Mouse (Mus musculus) liver, embryonic 11.5 days (tissue): ENCODE results near the gene Krtap5-1. TPM values are rescaled to one million over a fixed set of nuclear protein-coding genes. Genes with fewer than 3 reads are reported as not detected.
"Not testable (repeated sequence)": the region's sequence is repeated elsewhere in the genome, so short reads cannot be mapped to it uniquely, and the experiment has no call there.

Experiments
- ATAC-seq: fragments of 200-750 bp; cut with Nextera tagmentation; replicated peaks from 2 replicates; pipeline ENCODE4 v1.8.0; 2017; ENCODE audit warnings: moderate number of reproducible peaks, mild to moderate bottlenecking, moderate TSS enrichment, moderate library complexity; ENCODE audit not compliant: low FRiP score
- DNase-seq: peaks from one replicate; pipeline ENCODE4 v3.0.0-alpha.2; 2017; ENCODE audit warnings: low spot score
- H3K27ac ChIP-seq: fragments of 300-500 bp; sonication (generic); 2 replicates; pipeline ENCODE4 v1.5.1; 2014; ENCODE audit warnings: mild to moderate bottlenecking, low read depth, low read length, control low read depth
- H3K27me3 ChIP-seq: fragments of 300-500 bp; sonication (generic); replicated peaks from 2 replicates; pipeline ENCODE4 v1.6.1; 2014; ENCODE audit warnings: low read length, mixed read lengths; ENCODE audit not compliant: control insufficient read depth, insufficient read depth
- H3K36me3 ChIP-seq: fragments of 300-500 bp; sonication (generic); 2 replicates; pipeline ENCODE4 v1.6.1; 2014; ENCODE audit warnings: mild to moderate bottlenecking, low read length, moderate library complexity, mixed read lengths; ENCODE audit not compliant: control insufficient read depth, insufficient read depth
- H3K4me1 ChIP-seq: fragments of 300-500 bp; sonication (generic); replicated peaks from 2 replicates; pipeline ENCODE4 v1.6.1; 2014; ENCODE audit warnings: low read length, mixed read lengths; ENCODE audit not compliant: control insufficient read depth, insufficient read depth
- H3K4me2 ChIP-seq: fragments of 300-500 bp; sonication (generic); 2 replicates; pipeline ENCODE4 v1.6.1; 2014; ENCODE audit warnings: mild to moderate bottlenecking, control low read depth, moderate library complexity
- H3K4me3 ChIP-seq: fragments of 300-500 bp; sonication (generic); 2 replicates; pipeline ENCODE4 v1.5.1; 2014; ENCODE audit warnings: low read depth, low read length, control low read depth
- H3K9ac ChIP-seq: fragments of 300-500 bp; sonication (generic); 2 replicates; pipeline ENCODE4 v1.6.1; 2014; ENCODE audit warnings: low read depth, low read length, control low read depth
- H3K9me3 ChIP-seq: fragments of 300-500 bp; sonication (generic); 2 replicates; pipeline ENCODE4 v1.6.1; 2016; ENCODE audit warnings: low read length, inconsistent platforms, mixed read lengths; ENCODE audit not compliant: control insufficient read depth
- WGBS: fragments of 180-500 bp; shearing (Covaris S2); extraction: QIAGEN DNeasy Blood & Tissue Kit; methylation state at CpG from one replicate; pipeline ENCODE4 v1.1.7; 2014; 5-methylcytosine and 5-hydroxymethylcytosine counted together
- polyA plus RNA-seq: library from polyadenylated mRNA; unstranded; fragments of >200 nt; fragmentation: Nextera tagmentation; extraction: Ambion mirVana; gene quantifications from 2 replicates; pipeline ENCODE4 v1.2.1, GENCODE M21; 2014

Krtap5-1 gene
- polyA plus RNA-seq, 1 experiment from 2014 or later, result not detected

DNA sequence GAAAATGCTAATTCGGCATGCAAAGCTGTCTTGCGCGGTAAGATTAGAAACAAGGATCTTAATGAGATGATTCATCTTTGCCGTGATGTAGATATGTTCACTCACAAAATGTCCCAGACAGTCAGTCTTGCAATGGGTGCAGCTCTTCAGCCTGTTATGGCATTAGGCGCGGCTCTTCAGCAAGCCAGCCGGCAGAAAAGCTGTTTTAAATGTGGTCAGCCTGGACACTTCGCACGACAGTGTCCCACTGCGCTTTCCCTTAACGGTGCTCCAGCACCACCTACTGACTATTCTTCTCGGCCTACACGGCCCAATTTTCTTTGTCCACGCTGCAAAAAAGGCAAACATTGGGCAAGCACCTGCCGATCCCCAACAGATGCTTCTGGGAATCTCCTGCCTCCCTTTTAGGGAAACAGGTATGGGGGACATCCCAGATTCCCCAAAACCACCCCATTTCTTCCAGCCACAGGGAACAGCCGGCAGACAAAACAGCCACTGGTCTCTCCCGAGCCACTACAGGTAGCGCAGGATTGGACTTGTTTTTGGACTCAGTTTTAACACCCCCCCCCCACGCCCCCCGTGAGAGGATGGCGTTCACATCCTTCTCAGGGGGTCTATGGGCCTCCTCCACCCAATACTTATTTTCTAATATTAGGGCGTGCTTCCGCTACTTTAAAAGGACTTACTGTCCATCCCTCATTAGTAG, 11.6 kb downstream of the Krtap5-1 start:
- Histone ChIP-seq H3K36me3 (no peaks in the 10 kb centered on the region), H3K4me3 (peak overlapping the region; percentile 51), H3K9me3 (no peaks in the 10 kb centered on the region), H3K27ac (no peak overlapping the region), H3K4me2 (peak overlapping the region; percentile 84), H3K9ac (no peak overlapping the region), H3K4me1 (peaks cover 6% of the 10 kb centered on the region; the same call in 1 of the 2 replicates), H3K27me3 (peaks cover 19% of the 10 kb centered on the region)
- DNase-seq (no peak), ATAC-seq (no peak; the same call in 1 of the 2 replicates)
- 25% methylated on average over 23 of the region's 23 CpGs for WGBS

DNA sequence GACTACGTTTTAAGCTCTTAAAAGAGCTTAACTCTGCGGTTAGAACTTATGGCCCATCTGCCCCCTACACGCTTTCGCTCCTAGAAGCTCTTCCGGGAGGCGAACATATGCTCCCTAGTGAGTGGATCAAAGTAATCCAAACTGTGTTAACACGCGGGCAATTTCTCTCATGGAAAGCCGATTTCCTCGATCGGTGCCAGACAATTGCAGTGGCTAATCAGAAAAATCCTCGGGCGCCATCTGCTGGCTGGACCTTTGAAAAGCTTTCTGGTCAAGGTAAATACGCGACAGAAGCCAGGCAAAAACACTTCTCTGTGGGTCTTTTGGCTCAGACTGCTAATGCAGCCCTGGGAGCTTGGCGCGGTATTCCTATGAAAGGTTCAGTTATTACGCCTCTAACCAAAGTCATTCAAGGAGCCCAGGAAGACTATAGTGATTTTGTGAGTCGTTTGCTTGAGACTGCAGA, 12.3 kb downstream of the Krtap5-1 start:
- WGBS, result under 1% methylated on average over 19 of the region's 19 CpGs
- ATAC-seq (peak; percentile 70), DNase-seq (peak; percentile 85)
- H3K36me3 ChIP-seq, result no peaks in the 10 kb centered on the region
- peaks cover 6% of the 10 kb centered on the region; the same call in 1 of the 2 replicates for H3K4me1 ChIP-seq
- H3K4me2 ChIP-seq, result peak overlapping the region; percentile 84
- peak overlapping the region; percentile 66 for H3K9ac ChIP-seq
- H3K9me3 ChIP-seq, result no peaks in the 10 kb centered on the region
- H3K27ac ChIP-seq, result peak overlapping the region; percentile 43; the same call in 1 of the 2 replicates
- peaks cover 19% of the 10 kb centered on the region for H3K27me3 ChIP-seq
- H3K4me3 ChIP-seq, result peak overlapping the region; percentile 51

DNA sequence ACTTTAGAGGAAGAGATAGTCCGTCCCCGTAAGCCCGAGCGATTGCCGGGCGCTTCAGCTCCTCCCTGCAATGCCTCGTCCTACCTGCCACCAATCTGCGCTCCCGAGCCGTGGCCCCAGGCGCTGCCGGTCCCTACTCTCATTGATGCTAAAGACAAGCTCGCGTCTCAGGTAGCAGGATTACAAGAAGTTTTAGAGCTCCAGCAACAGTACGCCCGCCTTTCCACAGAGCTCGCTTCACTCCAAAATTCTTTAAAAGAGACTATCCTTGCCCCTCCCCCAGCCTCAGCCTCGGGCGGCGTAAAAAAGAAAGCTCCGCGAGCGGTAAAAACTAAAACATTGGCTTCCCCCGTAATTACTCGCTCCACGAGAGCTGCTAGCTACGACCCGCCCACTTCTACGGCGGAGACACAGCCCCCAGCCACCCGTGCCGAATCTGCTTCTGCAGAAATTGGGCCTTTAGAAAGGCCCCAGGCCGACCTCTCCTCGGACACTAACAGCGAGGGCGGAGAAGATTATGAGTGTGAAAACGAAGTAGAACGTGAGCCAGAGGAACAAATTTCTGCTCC, 12.8 kb downstream of the Krtap5-1 start:
- H3K4me1 ChIP-seq, result peaks cover 6% of the 10 kb centered on the region; the same call in 1 of the 2 replicates
- peak overlapping the region; percentile 43; the same call in 1 of the 2 replicates for H3K27ac ChIP-seq
- peak; percentile 62 for ATAC-seq
- peak overlapping the region; percentile 51 for H3K4me3 ChIP-seq
- peaks cover 19% of the 10 kb centered on the region for H3K27me3 ChIP-seq
- WGBS, result under 1% methylated on average over 38 of the region's 38 CpGs
- H3K4me2 ChIP-seq, result peak overlapping the region; percentile 84
- no peaks in the 10 kb centered on the region for H3K9me3 ChIP-seq
- peak; percentile 75 for DNase-seq
- no peaks in the 10 kb centered on the region for H3K36me3 ChIP-seq
- peak overlapping the region; percentile 66 for H3K9ac ChIP-seq

DNA sequence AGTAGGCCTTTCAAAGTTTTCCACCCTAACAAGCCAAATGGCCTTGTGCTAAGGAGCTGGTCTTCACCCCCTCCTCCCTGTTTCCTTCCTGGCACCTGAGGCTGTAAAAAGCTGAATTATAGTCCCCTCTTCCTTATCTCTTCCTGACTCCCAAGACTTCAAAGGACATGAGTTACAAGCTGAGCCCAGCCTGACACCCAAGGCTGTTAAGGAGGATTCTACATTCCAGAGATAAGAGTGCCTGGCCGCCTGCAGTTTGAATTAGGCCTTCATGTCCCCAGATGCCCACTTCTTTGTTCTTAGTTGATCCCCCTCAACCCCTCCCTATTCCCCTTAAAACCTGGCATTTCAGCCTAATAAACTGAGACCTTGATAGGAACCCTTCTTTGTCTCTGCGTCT, 14.1 kb downstream of the Krtap5-1 start:
- H3K4me1 ChIP-seq, H3K9ac ChIP-seq, H3K9me3 ChIP-seq, H3K36me3 ChIP-seq, H3K4me3 ChIP-seq, ATAC-seq, DNase-seq, H3K27ac ChIP-seq: not testable (repeated sequence)
- WGBS, result 21% methylated on average over 2 of the region's 2 CpGs
- Histone ChIP-seq H3K27me3 (peaks cover 19% of the 10 kb centered on the region), H3K4me2 (peak overlapping the region; percentile 5; the same call in 1 of the 2 replicates)

DNA sequence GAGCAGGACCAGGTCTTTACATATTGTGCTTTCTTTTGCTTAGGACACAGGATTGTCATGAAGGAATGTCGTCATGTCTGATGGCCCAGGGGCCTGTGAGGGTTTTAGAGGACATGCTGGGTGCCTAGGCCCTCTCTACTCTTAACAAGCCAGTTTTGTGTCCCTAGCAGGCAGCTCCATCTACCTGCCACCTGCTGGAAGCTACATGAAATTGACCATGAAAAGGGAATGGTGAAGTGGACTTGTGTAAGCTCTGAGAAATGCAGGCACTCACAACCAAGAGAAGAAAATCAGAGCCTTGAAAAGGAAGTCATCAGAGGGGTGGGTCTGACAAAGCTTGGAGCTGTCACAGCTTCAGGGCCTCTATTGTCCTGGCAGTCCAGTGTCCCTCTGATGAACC, 17.6 kb downstream of the Krtap5-1 start:
- H3K4me3 ChIP-seq, H3K4me2 ChIP-seq, H3K27ac ChIP-seq, H3K4me1 ChIP-seq, ATAC-seq, H3K9me3 ChIP-seq, DNase-seq, H3K36me3 ChIP-seq, H3K9ac ChIP-seq: not testable (repeated sequence)
- 71% methylated on average over 1 of the region's 1 CpGs for WGBS
- H3K27me3 ChIP-seq, result peaks cover 19% of the 10 kb centered on the region

DNA sequence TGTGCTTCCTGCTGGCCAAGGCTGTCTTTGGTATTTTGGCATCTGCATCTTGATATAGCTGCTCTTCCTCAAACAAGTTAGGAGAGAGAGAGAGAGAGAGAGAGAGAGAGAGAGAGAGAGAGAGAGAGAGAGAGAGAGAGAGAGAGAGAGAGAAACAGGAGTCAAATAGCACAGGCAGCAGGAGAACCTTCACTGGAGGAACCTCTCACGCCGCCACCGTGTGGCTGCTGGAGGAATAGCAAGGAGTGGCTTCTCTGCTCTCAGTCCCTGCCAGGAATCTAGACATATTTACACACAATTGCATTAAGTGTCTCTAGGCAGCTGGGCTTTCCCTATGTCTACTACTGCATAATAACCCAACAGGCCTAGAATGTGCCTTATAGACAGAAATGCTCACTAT, 18.7 kb downstream of the Krtap5-1 start:
- DNase-seq, H3K36me3 ChIP-seq, H3K4me3 ChIP-seq, ATAC-seq, H3K9me3 ChIP-seq, H3K9ac ChIP-seq, H3K4me1 ChIP-seq, H3K4me2 ChIP-seq, H3K27ac ChIP-seq: not testable (repeated sequence)
- peaks cover 11% of the 10 kb centered on the region for H3K27me3 ChIP-seq
- WGBS, result 0% methylated on average over 3 of the region's 3 CpGs

DNA sequence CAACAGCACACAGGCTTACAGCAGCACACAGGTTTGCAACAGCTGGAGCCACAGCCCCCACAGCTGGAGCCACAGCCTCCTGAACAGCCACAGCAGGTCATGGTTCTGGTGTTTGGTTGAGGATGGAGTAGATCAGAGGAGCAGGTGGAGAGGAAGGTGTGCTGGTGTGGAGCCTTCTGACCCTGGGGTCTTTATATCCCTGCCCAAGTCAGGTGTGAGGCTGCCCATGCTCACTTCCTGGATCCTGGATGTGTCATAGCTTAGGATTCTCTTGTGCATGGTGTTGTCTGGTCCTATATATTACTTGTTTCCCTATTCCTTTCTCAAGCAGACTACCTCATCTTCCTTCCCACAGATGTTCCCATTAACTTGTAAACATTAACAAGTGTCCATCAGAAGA, 22.7 kb downstream of the Krtap5-1 start, which contains the start of gene Gm4559:
TSS of gene Gm4559 (minus strand) at position 101 of the 400 bp plus-strand sequence.
- not testable (repeated sequence) for H3K4me1 ChIP-seq, H3K27ac ChIP-seq, H3K9ac ChIP-seq, H3K9me3 ChIP-seq, H3K27me3 ChIP-seq, H3K4me3 ChIP-seq, H3K36me3 ChIP-seq, DNase-seq, H3K4me2 ChIP-seq, ATAC-seq

DNA sequence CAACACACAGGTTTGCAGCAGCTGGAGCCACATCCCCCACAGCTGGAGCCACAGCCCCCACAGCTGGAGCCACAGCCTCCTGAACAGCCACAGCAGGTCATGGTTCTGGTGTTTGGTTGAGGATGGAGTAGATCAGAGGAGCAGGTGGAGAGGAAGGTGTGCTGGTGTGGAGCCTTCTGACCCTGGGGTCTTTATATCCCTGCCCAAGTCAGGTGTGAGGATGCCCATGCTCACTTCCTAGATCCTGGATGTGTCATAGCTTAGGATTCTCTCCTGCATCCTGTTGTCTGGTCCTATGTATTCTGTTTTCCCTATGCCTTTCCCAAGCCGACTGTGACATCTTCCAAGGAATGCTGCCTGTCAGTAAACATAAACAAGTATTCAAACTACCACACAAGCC, 38.7 kb downstream of the Krtap5-1 start, which contains the start of gene Gm2431:
TSS of gene Gm2431 (minus strand) at position 101 of the 400 bp plus-strand sequence.
- H3K9me3 ChIP-seq, ATAC-seq, H3K4me2 ChIP-seq, H3K27me3 ChIP-seq, H3K4me3 ChIP-seq, H3K4me1 ChIP-seq, DNase-seq, H3K9ac ChIP-seq, H3K36me3 ChIP-seq, H3K27ac ChIP-seq: not testable (repeated sequence)
- WGBS, result 31% methylated on average over 1 of the region's 1 CpGs
